Mouse (Mus musculus): ENCODE measurements around the gene A830018L16Rik. TPM values are rescaled to one million over a fixed set of nuclear protein-coding genes. Genes with fewer than 3 reads are reported as not detected.

A830018L16Rik gene
- 0.89 TPM in 1 of 2 replicates, not detected in the other for total RNA-seq (2014; rRNA removed; ENCODE audit: low replicate concordance)
- polyA plus RNA-seq (2015; fragmentation: Nextera tagmentation; extraction: Ambion mirVana): 0.12 and 0.32 TPM in 2 replicates

DNA sequence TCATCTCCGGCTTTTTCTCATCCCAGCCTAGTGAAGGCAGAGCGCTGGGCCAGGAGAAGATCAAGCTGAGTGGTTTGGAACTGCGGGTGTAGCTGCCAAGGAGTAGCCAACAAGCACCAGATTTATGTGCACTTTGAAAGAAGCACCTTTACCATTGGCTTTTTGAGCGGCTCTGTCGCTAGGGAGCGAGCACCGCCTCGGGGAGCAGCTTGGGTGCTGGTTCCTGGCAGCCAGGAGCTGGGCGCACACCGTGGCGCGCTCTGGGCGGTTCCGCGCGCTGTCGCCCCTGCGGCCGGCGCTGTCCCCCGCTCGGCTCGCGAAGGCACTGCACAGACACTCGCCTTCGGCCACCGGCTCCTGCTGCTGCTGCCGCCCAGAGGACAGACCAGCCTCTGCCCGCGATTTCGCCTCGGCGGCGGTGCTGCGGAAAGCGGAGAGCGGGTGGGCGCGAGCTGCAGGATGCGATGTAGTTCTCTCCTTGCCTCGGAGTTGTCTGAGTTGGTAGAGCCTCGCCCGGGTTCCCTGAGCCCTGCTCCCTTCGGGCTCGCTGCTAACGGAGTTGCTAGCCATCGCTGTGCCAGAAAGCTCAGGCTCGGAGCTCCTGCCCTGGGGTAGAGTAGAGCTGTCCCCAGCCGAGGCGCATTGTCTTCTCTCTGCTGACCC lies at the start of gene A830018L16Rik:
Gene A830018L16Rik (plus strand): TSS at position 212 of the 663 bp plus-strand sequence.
- no peak within 1 kb of the TSS for H3K9ac ChIP-seq (replicated peaks; ENCODE audit: low read depth, low read length)
- H3K27me3 ChIP-seq (ENCODE audit: control insufficient read depth, insufficient read depth, low read length): peaks cover 17% of the 10 kb centered on the region
- H3K36me3 ChIP-seq (replicated peaks; ENCODE audit: control insufficient read depth, insufficient read depth, low read length): no peaks in the 10 kb centered on the region
- peak; percentile 69 for DNase-seq (ENCODE audit: low spot score)
- under 1% methylated on average over 50 of the region's 50 CpGs for WGBS
- peak; percentile 97 for ATAC-seq (ENCODE audit: insufficient read depth, low read depth)
- H3K4me1 ChIP-seq (ENCODE audit: control insufficient read depth, insufficient read depth): no peaks in the 10 kb centered on the region
- peak within 1 kb of the TSS; percentile 46 for H3K4me3 ChIP-seq (ENCODE audit: low read depth, low read length)
- no peak within 1 kb of the TSS for H3K27ac ChIP-seq (ENCODE audit: low read depth)
- H3K4me2 ChIP-seq (ENCODE audit: low read depth, low read length): peak within 1 kb of the TSS; percentile 76
- no peaks in the 10 kb centered on the region for H3K9me3 ChIP-seq (replicated peaks; ENCODE audit: control insufficient read depth, low read length)
- no peak for TF ChIP-seq EP300 (IDR thresholded peaks at IDR 0.05; ENCODE audit: low read depth)
- peak; percentile 74 for TF ChIP-seq CTCF (IDR thresholded peaks at IDR 0.05; ENCODE audit: low read depth)

DNA sequence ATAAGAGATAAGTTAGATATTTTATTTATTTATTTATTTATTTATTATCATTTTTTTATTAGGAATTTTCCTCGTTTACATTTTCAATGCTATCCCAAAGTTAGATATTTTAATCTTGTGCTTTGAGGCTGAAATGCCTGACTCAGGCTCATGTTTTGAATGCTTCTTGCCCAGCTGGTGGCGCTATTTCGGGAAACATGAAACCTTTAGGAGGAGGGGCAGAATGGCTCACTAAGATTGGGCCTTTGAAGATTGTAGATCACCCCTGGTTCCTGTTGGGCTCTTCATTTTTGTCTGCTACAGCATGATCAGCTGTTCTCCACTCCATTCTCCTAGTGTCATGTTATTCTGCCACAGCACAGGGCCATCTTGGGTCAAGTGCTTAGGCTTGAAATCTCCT lies 28.1 kb upstream of the A830018L16Rik start:
- WGBS: 56% methylated on average over 3 of the region's 3 CpGs
- Histone ChIP-seq H3K36me3 (replicated peaks; ENCODE audit: control insufficient read depth, insufficient read depth, low read length) (no peaks in the 10 kb centered on the region), H3K27me3 (ENCODE audit: control insufficient read depth, insufficient read depth, low read length) (no peaks in the 10 kb centered on the region), H3K9ac (replicated peaks; ENCODE audit: low read depth, low read length) (no peak overlapping the region), H3K27ac (ENCODE audit: low read depth) (no peak overlapping the region), H3K4me2 (ENCODE audit: low read depth, low read length) (no peak overlapping the region), H3K4me3 (ENCODE audit: low read depth, low read length) (no peak overlapping the region), H3K9me3 (replicated peaks; ENCODE audit: control insufficient read depth, low read length) (no peaks in the 10 kb centered on the region), H3K4me1 (ENCODE audit: control insufficient read depth, insufficient read depth) (no peaks in the 10 kb centered on the region)
- DNase-seq (ENCODE audit: low spot score) (no peak), ATAC-seq (ENCODE audit: insufficient read depth, low read depth) (no peak)
- TF ChIP-seq EP300 (IDR thresholded peaks at IDR 0.05; ENCODE audit: low read depth): no peak
- no peak for TF ChIP-seq CTCF (IDR thresholded peaks at IDR 0.05; ENCODE audit: low read depth)

DNA sequence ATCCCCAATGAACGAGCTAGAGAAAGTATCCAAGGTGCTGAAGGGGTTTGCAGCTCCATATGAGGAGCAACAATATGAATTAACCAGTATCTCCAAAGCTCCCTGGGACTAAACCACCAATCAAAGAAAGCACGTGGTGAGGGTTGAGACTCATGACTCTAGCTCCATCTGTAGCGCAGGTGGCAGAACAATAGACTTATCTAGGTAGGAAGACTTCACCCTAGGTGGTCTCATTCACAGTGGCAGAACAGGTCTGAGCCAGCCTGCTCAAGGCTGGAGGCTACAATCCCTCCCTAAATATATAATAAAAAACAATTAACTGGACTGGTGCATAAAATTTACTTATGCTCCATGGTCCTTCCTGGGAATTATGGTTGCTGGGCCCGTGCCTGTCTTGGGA lies 18.5 kb upstream of the A830018L16Rik start:
- H3K9me3 ChIP-seq (replicated peaks; ENCODE audit: control insufficient read depth, low read length): no peaks in the 10 kb centered on the region
- no peak overlapping the region for H3K27ac ChIP-seq (ENCODE audit: low read depth)
- ATAC-seq (ENCODE audit: insufficient read depth, low read depth): no peak
- TF ChIP-seq CTCF (IDR thresholded peaks at IDR 0.05; ENCODE audit: low read depth): no peak
- no peak for TF ChIP-seq EP300 (IDR thresholded peaks at IDR 0.05; ENCODE audit: low read depth)
- H3K4me1 ChIP-seq (ENCODE audit: control insufficient read depth, insufficient read depth): no peaks in the 10 kb centered on the region
- H3K36me3 ChIP-seq (replicated peaks; ENCODE audit: control insufficient read depth, insufficient read depth, low read length): no peaks in the 10 kb centered on the region
- no peak overlapping the region for H3K4me3 ChIP-seq (ENCODE audit: low read depth, low read length)
- no peak overlapping the region for H3K9ac ChIP-seq (replicated peaks; ENCODE audit: low read depth, low read length)
- WGBS: 47% methylated on average over 4 of the region's 4 CpGs
- no peaks in the 10 kb centered on the region for H3K27me3 ChIP-seq (ENCODE audit: control insufficient read depth, insufficient read depth, low read length)
- DNase-seq (ENCODE audit: low spot score): no peak
- H3K4me2 ChIP-seq (ENCODE audit: low read depth, low read length): no peak overlapping the region

DNA sequence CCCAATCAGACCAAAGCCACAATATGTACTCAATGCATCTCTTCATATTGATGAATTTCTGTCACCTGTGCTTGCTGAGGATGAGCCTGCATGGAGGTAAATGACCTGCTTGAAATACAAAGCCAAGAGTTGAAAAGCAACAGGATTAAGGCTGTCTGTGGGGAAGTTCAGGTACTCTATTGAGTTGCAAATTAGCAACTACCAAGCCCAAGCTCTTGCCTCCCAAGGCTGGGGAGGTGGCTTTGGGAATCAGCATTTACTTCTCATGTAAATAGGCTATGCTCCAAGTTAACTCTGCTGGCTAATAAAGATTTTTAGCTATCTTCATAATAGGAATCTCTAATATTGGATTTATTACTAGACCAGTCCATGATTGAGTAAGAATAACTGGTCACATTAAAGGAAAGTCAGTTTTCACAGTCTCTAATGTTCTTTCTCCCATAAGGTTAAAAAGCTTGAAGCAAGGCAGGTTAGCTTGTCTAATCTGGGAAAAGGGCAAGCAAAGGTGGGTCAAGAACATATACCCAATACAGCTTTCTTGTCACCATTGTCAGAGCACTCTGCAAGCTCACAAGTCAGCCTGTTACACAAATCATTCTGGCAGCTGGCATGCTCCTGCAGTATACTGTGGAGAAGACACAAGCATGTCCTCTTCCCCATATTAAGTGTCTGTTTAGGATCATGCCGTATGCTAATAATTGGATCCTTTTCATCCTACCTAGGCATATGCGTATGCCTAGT lies 17.7 kb upstream of the A830018L16Rik start:
- Histone ChIP-seq H3K9ac (replicated peaks; ENCODE audit: low read depth, low read length) (no peak overlapping the region), H3K36me3 (replicated peaks; ENCODE audit: control insufficient read depth, insufficient read depth, low read length) (no peaks in the 10 kb centered on the region), H3K27me3 (ENCODE audit: control insufficient read depth, insufficient read depth, low read length) (no peaks in the 10 kb centered on the region), H3K4me3 (ENCODE audit: low read depth, low read length) (no peak overlapping the region), H3K9me3 (replicated peaks; ENCODE audit: control insufficient read depth, low read length) (no peaks in the 10 kb centered on the region), H3K4me1 (ENCODE audit: control insufficient read depth, insufficient read depth) (no peaks in the 10 kb centered on the region), H3K27ac (ENCODE audit: low read depth) (no peak overlapping the region), H3K4me2 (ENCODE audit: low read depth, low read length) (no peak overlapping the region)
- 80% methylated on average over 2 of the region's 2 CpGs for WGBS
- ATAC-seq (ENCODE audit: insufficient read depth, low read depth): no peak
- no peak for TF ChIP-seq CTCF (IDR thresholded peaks at IDR 0.05; ENCODE audit: low read depth)
- TF ChIP-seq EP300 (IDR thresholded peaks at IDR 0.05; ENCODE audit: low read depth): no peak
- no peak for DNase-seq (ENCODE audit: low spot score)

DNA sequence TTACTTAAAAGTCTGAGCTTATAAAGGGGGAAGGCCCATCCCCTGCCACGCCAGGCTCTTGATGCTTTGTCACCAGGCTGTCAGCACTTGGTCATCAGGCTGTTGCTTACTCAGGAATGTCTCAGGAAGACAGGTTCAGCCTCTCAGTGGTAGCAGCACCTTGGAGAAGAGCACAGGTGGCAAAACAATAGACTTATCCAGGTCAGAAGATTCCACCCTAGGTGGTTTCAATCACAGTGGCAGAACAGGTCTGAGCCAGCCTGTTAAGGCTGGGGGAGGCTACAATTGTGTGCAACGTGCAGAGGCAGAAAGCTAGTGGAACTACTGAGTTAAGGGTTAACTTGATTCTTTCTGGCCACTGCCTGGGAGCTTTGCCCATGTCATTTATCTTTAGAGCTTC lies 12.7 kb upstream of the A830018L16Rik start:
- no peaks in the 10 kb centered on the region for H3K9me3 ChIP-seq (replicated peaks; ENCODE audit: control insufficient read depth, low read length)
- DNase-seq (ENCODE audit: low spot score): no peak
- H3K36me3 ChIP-seq (replicated peaks; ENCODE audit: control insufficient read depth, insufficient read depth, low read length): no peaks in the 10 kb centered on the region
- no peak overlapping the region for H3K4me3 ChIP-seq (ENCODE audit: low read depth, low read length)
- no peak for ATAC-seq (ENCODE audit: insufficient read depth, low read depth)
- no peak overlapping the region for H3K4me2 ChIP-seq (ENCODE audit: low read depth, low read length)
- H3K27ac ChIP-seq (ENCODE audit: low read depth): no peak overlapping the region
- 28% methylated on average over 2 of the region's 2 CpGs for WGBS
- H3K4me1 ChIP-seq (ENCODE audit: control insufficient read depth, insufficient read depth): no peaks in the 10 kb centered on the region
- H3K27me3 ChIP-seq (ENCODE audit: control insufficient read depth, insufficient read depth, low read length): no peaks in the 10 kb centered on the region
- TF ChIP-seq CTCF (IDR thresholded peaks at IDR 0.05; ENCODE audit: low read depth): no peak
- TF ChIP-seq EP300 (IDR thresholded peaks at IDR 0.05; ENCODE audit: low read depth): no peak
- no peak overlapping the region for H3K9ac ChIP-seq (replicated peaks; ENCODE audit: low read depth, low read length)

Measured in heart, postnatal 0 days (tissue).